Mouse (Mus musculus) limb, embryonic 15.5 days (tissue): ENCODE measurements around the gene Olfr311. TPM values are rescaled to one million over a fixed set of nuclear protein-coding genes. Genes with fewer than 3 reads are reported as not detected.
"Not testable (repeated sequence)": the region's sequence is repeated elsewhere in the genome, so short reads cannot be mapped to it uniquely, and the experiment has no call there.

Experiments
- ATAC-seq: fragments of 200-750 bp; cut with Nextera tagmentation; 2 replicates; pipeline ENCODE4 v1.8.0; 2017; ENCODE audit warnings: low read depth, moderate TSS enrichment; ENCODE audit not compliant: insufficient number of reproducible peaks, low FRiP score, low TSS enrichment
- H3K27ac ChIP-seq: fragments of 300-500 bp; sonication (generic); 2 replicates; pipeline ENCODE4 v1.5.1; 2015; ENCODE audit warnings: moderate library complexity, mild to moderate bottlenecking, inconsistent platforms
- H3K27me3 ChIP-seq: fragments of 300-500 bp; sonication (generic); 2 replicates; pipeline ENCODE4 v1.6.1; 2015; ENCODE audit warnings: inconsistent platforms
- H3K36me3 ChIP-seq: fragments of 300-500 bp; sonication (generic); 2 replicates; pipeline ENCODE4 v1.6.1; 2015; ENCODE audit warnings: inconsistent platforms
- H3K4me1 ChIP-seq: fragments of 300-500 bp; sonication (generic); 2 replicates; pipeline ENCODE4 v1.6.1; 2015; ENCODE audit warnings: inconsistent platforms
- H3K4me2 ChIP-seq: fragments of 300-500 bp; sonication (generic); 2 replicates; pipeline ENCODE4 v1.6.1; 2015; ENCODE audit warnings: mild to moderate bottlenecking, inconsistent platforms
- H3K4me3 ChIP-seq: fragments of 300-500 bp; sonication (generic); 2 replicates; pipeline ENCODE4 v1.5.1; 2015; ENCODE audit warnings: mild to moderate bottlenecking, inconsistent platforms
- H3K9ac ChIP-seq: fragments of 300-500 bp; sonication (generic); 2 replicates; pipeline ENCODE4 v1.6.1; 2015; ENCODE audit warnings: inconsistent platforms
- H3K9me3 ChIP-seq: fragments of 300-500 bp; sonication (generic); 2 replicates; pipeline ENCODE4 v1.6.1; 2016; ENCODE audit warnings: inconsistent platforms
- WGBS: fragments of 180-500 bp; shearing (Covaris S2); methylation state at CpG from one replicate; pipeline ENCODE4 v1.1.7; 2015; 5-methylcytosine and 5-hydroxymethylcytosine counted together
- polyA plus RNA-seq: library from polyadenylated mRNA; unstranded; fragments of >200 nt; fragmentation: Nextera tagmentation; extraction: Ambion mirVana; gene quantifications from 2 replicates; pipeline ENCODE4 v1.2.1, GENCODE M21; 2015

The Olfr311 gene
- polyA plus RNA-seq, 1 experiment from 2014 or later: not detected

DNA sequence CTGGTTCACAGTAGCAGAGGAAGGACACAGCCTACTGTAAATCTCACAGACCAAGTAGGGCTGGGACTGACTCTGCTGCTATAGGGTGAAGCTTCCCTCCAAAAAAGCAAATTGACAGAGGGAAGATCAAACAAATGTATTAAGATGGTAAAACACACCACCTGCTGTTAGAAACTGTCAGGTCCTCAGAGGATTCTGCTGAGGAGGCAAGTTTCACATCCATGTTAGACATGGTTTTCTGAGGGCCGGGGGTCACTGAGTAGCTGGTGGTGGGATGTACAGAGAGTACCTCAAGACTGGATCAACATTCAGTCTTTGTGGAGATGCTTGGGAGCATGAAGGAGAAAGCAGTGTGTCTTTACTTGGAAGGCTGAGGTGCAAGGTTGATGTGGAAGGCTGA is 23.4 kb upstream of the Olfr311 start:
- Histone ChIP-seq H3K27ac (no peak overlapping the region), H3K36me3 (no peaks in the 10 kb centered on the region), H3K4me3 (no peak overlapping the region), H3K4me1 (no peaks in the 10 kb centered on the region), H3K4me2 (no peak overlapping the region), H3K27me3 (no peaks in the 10 kb centered on the region), H3K9ac (no peak overlapping the region), H3K9me3 (no peaks in the 10 kb centered on the region)
- ATAC-seq: no peak
- 67% methylated on average over 1 of the region's 1 CpGs for WGBS

DNA sequence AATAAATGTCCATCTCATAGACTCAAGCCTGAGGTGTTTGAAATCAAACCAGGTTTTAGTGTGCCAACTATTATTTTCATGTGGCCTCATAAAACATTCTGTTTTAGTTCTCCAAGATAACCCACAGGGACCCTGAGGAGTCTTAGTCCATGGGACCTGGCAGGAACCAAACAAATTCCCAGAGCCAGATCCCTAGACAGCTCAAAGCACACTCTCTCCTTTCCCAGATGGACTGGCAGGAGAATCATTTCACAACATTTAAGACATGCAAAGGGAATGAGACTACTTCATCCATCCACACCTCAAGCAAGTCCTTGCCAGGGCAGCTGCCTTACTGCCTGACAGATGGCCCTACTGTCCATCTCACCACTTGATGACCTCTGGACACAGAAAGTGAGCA is 10.1 kb upstream of the Olfr311 start, which contains the start of gene Olfr312:
Gene Olfr312 (plus strand): TSS at position 301 of the 400 bp plus-strand sequence.
- H3K9me3 ChIP-seq, H3K36me3 ChIP-seq, H3K27me3 ChIP-seq, ATAC-seq, H3K4me3 ChIP-seq, H3K27ac ChIP-seq, H3K4me2 ChIP-seq, H3K9ac ChIP-seq, H3K4me1 ChIP-seq: not testable (repeated sequence)

DNA sequence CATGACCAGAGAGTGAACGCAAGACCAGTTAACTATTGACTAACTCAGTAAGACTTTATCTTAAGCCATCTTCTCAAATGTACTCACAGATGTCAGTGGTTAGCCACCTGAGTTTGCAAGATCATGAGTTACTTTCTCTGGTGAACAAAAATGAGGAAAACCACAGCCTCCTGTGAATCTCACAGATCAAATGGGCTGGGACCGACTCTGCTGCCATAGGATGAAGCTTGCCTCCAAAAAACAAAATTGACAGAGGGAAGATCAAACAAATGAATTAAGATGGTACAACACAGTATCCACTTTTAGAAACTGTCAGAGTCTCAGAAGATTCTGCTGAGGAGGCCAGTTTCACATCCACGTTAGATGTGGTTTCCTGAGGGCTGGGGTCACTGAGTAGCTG is 9.3 kb upstream of the Olfr311 start:
- no peak for ATAC-seq
- Histone ChIP-seq H3K36me3 (no peaks in the 10 kb centered on the region), H3K4me2 (no peak overlapping the region), H3K27me3 (no peaks in the 10 kb centered on the region), H3K4me3 (no peak overlapping the region), H3K9me3 (no peaks in the 10 kb centered on the region), H3K4me1 (no peaks in the 10 kb centered on the region), H3K27ac (no peak overlapping the region), H3K9ac (no peak overlapping the region)
- 73% methylated on average over 3 of the region's 3 CpGs for WGBS

DNA sequence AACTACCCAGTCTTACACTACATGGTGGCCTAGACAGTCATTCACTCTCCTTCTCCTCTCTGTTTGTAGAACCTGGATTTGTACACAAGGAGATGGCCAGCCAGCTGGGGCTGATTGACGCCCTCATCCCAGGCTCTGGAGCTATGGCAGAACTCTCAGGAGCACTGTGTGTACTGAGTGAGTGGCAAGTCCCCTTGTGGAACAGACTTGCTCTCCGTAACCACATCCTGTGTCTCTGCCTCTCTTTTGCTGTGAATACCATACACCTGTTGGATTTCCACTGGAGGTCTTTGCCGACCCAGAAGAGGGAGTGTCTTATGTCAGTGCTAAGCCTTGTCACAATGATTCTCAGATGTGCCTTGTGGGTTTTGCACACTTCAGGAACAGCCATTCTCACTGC is 6.5 kb upstream of the Olfr311 start:
- not testable (repeated sequence) for H3K4me2 ChIP-seq, H3K4me3 ChIP-seq, H3K9ac ChIP-seq, H3K27me3 ChIP-seq, ATAC-seq, H3K4me1 ChIP-seq, H3K27ac ChIP-seq, H3K36me3 ChIP-seq, H3K9me3 ChIP-seq
- 81% methylated on average over 3 of the region's 3 CpGs for WGBS

DNA sequence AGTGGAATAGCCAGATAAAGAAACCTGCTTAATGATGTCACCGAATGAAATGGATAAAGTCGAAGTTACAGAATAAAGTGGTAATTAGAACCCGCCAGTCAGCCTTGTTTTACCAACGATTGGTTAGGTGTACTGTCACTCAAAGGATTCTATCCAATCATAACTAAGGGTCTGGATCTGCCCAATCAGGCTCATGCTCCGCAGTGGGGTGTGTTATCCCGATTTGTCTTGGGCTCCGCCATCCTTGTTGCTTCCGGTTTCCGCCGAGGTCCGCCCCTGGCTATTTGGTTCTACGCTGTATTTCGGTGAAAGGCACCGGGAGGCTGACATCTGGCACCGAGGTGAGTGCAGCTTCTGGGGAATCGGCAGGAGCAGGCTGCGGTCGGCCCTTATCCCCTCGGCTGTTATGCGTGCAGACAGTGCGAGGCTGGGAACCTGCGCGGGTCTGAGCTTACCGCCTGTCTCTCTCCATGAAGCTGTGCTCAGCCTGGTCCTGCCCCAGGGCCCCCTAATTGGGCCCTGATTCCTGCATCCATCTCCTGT is 7.9 kb downstream of the Olfr311 start, which contains the start of gene Gm12258:
Gene Gm12258 (plus strand): TSS at position 240 of the 543 bp plus-strand sequence.
- ATAC-seq: peak; percentile 98
- Histone ChIP-seq H3K27ac (peak within 1 kb of the TSS; percentile 43), H3K36me3 (peaks cover 18% of the 10 kb centered on the region), H3K9me3 (no peaks in the 10 kb centered on the region), H3K9ac (peak within 1 kb of the TSS; percentile 82), H3K4me1 (peaks cover 8% of the 10 kb centered on the region), H3K27me3 (no peaks in the 10 kb centered on the region), H3K4me3 (peak within 1 kb of the TSS; percentile 60), H3K4me2 (peak within 1 kb of the TSS; percentile 71)
- under 1% methylated on average over 24 of the region's 24 CpGs for WGBS

DNA sequence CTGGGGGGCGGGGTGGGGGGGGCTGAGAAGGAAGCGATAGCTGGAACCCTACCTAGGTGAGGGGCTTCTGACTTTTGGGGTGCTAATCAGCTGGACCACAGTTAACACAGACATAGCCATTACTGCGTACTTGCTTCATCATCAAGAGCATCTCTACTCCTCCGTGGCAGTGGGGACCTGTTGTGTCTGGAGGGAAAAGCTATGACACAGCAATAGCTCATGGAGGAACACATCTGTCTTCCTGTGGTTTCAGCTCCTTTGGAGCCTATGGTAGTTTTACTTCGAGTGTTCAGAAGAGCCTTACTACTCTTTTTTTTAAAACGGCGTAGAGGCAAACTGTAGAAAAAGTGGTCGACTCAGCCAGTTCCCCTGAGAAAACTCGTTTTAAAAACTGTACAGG is 8.6 kb downstream of the Olfr311 start:
- Histone ChIP-seq H3K27ac (no peak overlapping the region), H3K9ac (peak overlapping the region; percentile 82; the same call in 1 of the 2 replicates), H3K4me3 (peak overlapping the region; percentile 60), H3K36me3 (peaks cover 20% of the 10 kb centered on the region), H3K9me3 (no peaks in the 10 kb centered on the region), H3K27me3 (no peaks in the 10 kb centered on the region), H3K4me1 (peaks cover 8% of the 10 kb centered on the region), H3K4me2 (peak overlapping the region; percentile 71)
- WGBS: 39% methylated on average over 9 of the region's 9 CpGs
- no peak for ATAC-seq

DNA sequence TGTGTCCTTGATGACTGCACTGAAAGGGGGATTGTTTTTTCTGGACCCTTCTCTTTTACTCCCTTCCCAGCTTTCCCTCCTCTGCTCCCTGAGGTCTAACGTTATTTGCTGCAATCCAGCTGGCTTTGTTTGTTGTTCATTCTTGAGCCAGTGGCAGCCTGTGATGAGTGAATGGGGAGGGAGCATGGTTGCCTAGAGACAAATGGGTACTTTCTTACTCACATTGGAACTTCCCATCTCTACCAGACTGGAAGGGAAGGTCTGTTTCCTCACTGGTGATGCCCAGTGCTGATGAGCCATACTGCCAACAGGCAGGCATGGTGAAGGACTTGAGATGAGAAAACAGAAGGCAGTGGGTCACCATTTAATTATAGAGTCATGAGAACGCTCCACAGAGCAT is 10.7 kb downstream of the Olfr311 start:
- Histone ChIP-seq H3K27me3 (no peaks in the 10 kb centered on the region), H3K4me3 (no peak overlapping the region), H3K4me1 (peaks cover 8% of the 10 kb centered on the region), H3K36me3 (peaks cover 31% of the 10 kb centered on the region), H3K27ac (no peak overlapping the region), H3K9me3 (no peaks in the 10 kb centered on the region), H3K4me2 (no peak overlapping the region), H3K9ac (no peak overlapping the region)
- WGBS: 71% methylated on average over 2 of the region's 2 CpGs
- ATAC-seq: no peak

DNA sequence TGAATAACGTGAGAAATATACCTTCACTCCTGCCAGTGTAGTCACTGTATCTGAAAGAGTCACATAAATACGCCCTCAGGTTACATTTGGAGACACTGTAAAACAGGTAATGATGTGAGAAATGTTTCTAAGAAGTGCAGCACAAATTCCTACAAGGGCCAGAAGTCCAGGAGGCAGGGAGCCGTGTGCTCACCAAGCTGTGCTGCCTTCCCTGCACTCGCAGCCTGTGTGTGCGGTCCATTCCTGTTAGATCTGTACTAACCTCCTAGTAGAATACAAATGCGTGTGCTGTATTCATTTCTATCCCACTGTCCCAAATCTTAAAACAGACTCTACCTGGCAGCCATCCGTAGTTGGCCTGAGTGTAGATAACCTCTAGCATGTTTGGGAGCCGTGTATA is 21.7 kb downstream of the Olfr311 start:
- ATAC-seq: no peak
- H3K27ac ChIP-seq: no peak overlapping the region
- no peaks in the 10 kb centered on the region for H3K27me3 ChIP-seq
- H3K9me3 ChIP-seq: peaks cover 18% of the 10 kb centered on the region
- no peak overlapping the region for H3K4me3 ChIP-seq
- H3K4me1 ChIP-seq: no peaks in the 10 kb centered on the region
- H3K36me3 ChIP-seq: peaks cover 54% of the 10 kb centered on the region
- H3K4me2 ChIP-seq: no peak overlapping the region
- 91% methylated on average over 8 of the region's 8 CpGs for WGBS
- no peak overlapping the region for H3K9ac ChIP-seq

DNA sequence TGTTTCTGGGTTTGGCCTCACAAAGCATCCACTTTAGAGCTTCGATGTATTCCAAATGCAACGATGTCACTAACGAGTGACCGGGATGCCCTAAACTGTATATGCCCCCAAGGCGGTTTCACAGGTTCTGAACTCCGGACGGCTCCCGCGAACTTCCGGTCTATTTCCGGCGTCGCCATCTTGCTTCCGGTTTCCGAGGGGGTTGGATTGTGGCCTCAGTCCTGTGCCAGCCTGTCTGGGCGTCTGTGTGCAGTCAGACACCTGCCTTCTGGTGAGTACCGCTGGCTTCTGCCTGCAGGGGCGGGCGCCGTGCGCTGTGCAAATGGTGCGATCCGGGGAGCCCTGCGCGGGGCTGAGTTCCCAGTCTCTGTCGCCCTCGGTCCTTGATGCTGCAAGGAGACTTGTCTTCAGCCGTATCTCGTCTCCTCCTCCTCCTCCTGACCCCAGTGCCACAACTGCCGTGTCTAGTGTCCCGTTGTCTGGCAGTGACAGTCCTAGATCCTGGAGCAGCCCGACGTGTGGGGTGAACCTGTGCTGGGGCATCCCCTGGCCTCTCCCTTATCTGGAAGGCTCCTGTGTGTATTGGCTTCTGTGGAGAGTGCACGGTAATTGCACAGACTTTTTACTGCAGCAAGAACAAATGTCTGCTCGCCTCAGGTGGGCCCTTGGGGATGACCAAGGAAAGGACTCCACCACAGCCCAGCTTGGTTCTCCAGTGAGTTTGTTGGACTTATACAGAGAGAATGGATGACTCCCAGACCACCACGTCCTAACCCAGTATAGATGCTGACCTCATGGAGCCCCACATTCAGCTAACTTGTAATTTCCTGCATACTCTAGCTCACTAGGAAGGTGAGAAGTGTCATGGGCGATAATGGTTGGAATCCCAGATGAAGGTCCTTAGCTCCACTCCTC is 28.2 kb downstream of the Olfr311 start, which contains the start of gene 2810021J22Rik:
Gene 2810021J22Rik (plus strand): TSS at position 178 of the 915 bp plus-strand sequence.
- Histone ChIP-seq H3K4me1 (peaks cover 13% of the 10 kb centered on the region), H3K27me3 (no peaks in the 10 kb centered on the region), H3K36me3 (peaks cover 13% of the 10 kb centered on the region), H3K9ac (peak within 1 kb of the TSS; percentile 62), H3K9me3 (no peaks in the 10 kb centered on the region), H3K4me2 (peak within 1 kb of the TSS; percentile 68), H3K4me3 (peak within 1 kb of the TSS; percentile 71), H3K27ac (peak within 1 kb of the TSS; percentile 78)
- peak; percentile 70; the same call in 1 of the 2 replicates for ATAC-seq
- WGBS: 3% methylated on average over 37 of the region's 37 CpGs

DNA sequence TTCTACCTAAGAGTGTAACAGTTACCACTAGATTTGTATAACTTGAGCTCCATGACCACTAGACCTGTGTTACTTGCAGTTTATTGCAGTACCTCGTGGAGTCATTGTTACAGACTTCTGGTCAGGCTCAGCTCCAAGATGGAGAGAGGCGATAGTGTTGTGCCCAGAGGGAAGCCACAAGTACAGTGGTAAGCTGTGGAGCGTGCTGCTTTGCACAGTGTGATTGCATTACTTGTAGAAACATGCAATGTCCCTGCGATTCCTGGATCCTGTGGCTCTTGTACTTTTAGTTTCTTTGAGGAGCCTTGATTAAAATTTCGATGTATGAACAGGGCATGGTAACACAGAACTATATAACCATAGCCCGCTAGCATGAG is 28.9 kb downstream of the Olfr311 start:
- Histone ChIP-seq H3K9ac (no peak overlapping the region), H3K27me3 (no peaks in the 10 kb centered on the region), H3K4me2 (peak overlapping the region; percentile 68), H3K27ac (no peak overlapping the region), H3K4me3 (peak overlapping the region; percentile 71), H3K9me3 (no peaks in the 10 kb centered on the region), H3K4me1 (peaks cover 13% of the 10 kb centered on the region), H3K36me3 (peaks cover 13% of the 10 kb centered on the region)
- 64% methylated on average over 6 of the region's 6 CpGs for WGBS
- no peak for ATAC-seq

DNA sequence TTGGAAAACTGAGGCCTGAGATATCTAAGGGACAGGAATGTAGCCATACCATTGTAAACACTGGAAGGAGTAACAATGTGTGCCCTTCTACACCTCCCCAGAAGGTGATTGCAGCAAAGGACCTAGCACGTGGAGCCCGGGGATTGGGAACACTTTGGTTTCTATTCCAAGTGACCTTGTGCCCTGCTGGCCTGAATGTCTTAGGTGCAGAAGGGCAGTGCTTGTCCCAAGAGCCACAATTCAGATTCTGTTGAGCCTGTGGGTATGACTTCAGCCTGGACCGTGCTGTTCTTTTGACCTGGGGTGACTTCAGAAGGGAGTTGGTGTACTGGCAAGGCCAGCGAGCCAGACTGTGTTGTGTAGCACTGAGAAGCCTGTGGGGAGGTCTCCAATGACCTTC is 31.9 kb downstream of the Olfr311 start:
- 87% methylated on average over 4 of the region's 4 CpGs for WGBS
- ATAC-seq: no peak

DNA sequence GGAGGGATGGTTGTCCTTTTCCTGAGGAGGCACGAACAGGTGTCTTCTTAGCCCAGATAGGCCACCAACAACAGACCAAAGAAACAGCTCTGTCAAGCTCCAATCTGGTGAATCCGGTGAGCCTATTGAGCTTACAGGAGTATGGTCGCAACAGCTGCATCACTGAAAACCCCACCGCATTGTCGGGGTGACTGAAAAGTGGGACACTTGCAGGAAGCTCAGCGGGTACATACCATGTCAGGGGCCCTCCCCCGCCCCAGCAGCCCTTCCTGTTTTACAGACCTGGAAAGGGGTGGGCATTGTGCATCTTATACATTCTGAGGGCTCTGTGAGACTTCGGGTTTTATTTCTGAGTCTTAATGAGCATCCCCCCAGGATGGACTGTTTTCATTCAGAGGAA is 44.7 kb downstream of the Olfr311 start:
- no peaks in the 10 kb centered on the region for H3K4me1 ChIP-seq
- WGBS: 79% methylated on average over 8 of the region's 8 CpGs
- ATAC-seq: no peak
- H3K9ac ChIP-seq: no peak overlapping the region
- H3K4me3 ChIP-seq: no peak overlapping the region
- H3K27me3 ChIP-seq: no peaks in the 10 kb centered on the region
- H3K27ac ChIP-seq: no peak overlapping the region
- no peaks in the 10 kb centered on the region for H3K9me3 ChIP-seq
- no peak overlapping the region for H3K4me2 ChIP-seq
- peaks cover 36% of the 10 kb centered on the region for H3K36me3 ChIP-seq

More for the DNA sequence above, 31.9 kb downstream of the Olfr311 start:
- no peaks in the 10 kb centered on the region for H3K27me3 ChIP-seq
- H3K4me2 ChIP-seq: no peak overlapping the region
- H3K9ac ChIP-seq: no peak overlapping the region
- H3K36me3 ChIP-seq: peaks cover 16% of the 10 kb centered on the region
- H3K27ac ChIP-seq: no peak overlapping the region
- H3K4me1 ChIP-seq: peaks cover 13% of the 10 kb centered on the region
- H3K4me3 ChIP-seq: no peak overlapping the region
- H3K9me3 ChIP-seq: no peaks in the 10 kb centered on the region
